ENCODE assay signal across 24 mouse cellular contexts in genomic region chrX:101973028-101973427, GRCm38 (mm10).
DNase-seq lines count a peak whose midpoint lies in the region; ATAC-seq and TF ChIP-seq lines count a peak whose summit lies in the region.
"Had no signal": no experiment of that assay in that cellular context is flagged by ENCODE, and none has a peak within 500 bp of the region (broad histone marks: within the 10 kb centered on the region; RNA-seq: fewer than 3 reads in every experiment).

No protein-coding gene starts in this region.

- no peak overlapping the region for H3K9ac ChIP-seq in heart, adult 2 months (ENCODE audit: low read depth, low read length)
- H3K9ac ChIP-seq in heart, embryonic 13.5 days: no peak overlapping the region
- H3K9ac ChIP-seq in heart, embryonic 15.5 days: no peak overlapping the region
- H3K9ac ChIP-seq: embryonic facial prominence, embryonic 12.5 days; forebrain, embryonic 13.5 days; forebrain, embryonic 15.5 days had no signal

- no peaks in the 10 kb centered on the region for H3K36me3 ChIP-seq in heart, adult 2 months (ENCODE audit: control insufficient read depth, insufficient read depth, low read length)
- no peaks in the 10 kb centered on the region for H3K36me3 ChIP-seq in heart, embryonic 13.5 days
- H3K36me3 ChIP-seq in heart, embryonic 15.5 days: no peaks in the 10 kb centered on the region
- H3K36me3 ChIP-seq: embryonic facial prominence, embryonic 10.5 days; embryonic facial prominence, embryonic 12.5 days; forebrain, embryonic 15.5 days; G1E had no signal

- H3K4me1 ChIP-seq in heart, adult 2 months (ENCODE audit: control insufficient read depth, insufficient read depth, low read length): no peaks in the 10 kb centered on the region
- peaks cover 8% of the 10 kb centered on the region for H3K4me1 ChIP-seq in heart, embryonic 13.5 days
- H3K4me1 ChIP-seq in heart, embryonic 15.5 days (replicated peaks): peaks cover 3% of the 10 kb centered on the region; the same call in 1 of the 2 replicates
- H3K4me1 ChIP-seq: embryonic facial prominence, embryonic 10.5 days; embryonic facial prominence, embryonic 12.5 days; forebrain, embryonic 13.5 days; forebrain, embryonic 15.5 days had no signal

- ATAC-seq in heart, embryonic 13.5 days (ENCODE audit: extremely low read depth, insufficient number of reproducible peaks, low FRiP score, low TSS enrichment): no peak
- 0 out of 2 replicates have a peak, but pooled peaks have one; percentile 58 for ATAC-seq in heart, embryonic 15.5 days (replicated peaks; ENCODE audit: insufficient number of reproducible peaks, insufficient read depth, low FRiP score, low read depth)
- ATAC-seq: activated CD4-positive, CD25-positive, alpha-beta regulatory T cell, adult 4 months; CD4-positive, CD25-positive, alpha-beta regulatory T cell, adult 4 months; forebrain, embryonic 13.5 days; forebrain, embryonic 15.5 days; Patski had no signal

- H3K27ac ChIP-seq in heart, adult 2 months: no peak overlapping the region
- peak overlapping the region; percentile 32; the same call in 1 of the 2 replicates for H3K27ac ChIP-seq in heart, embryonic 13.5 days (replicated peaks)
- no peak overlapping the region for H3K27ac ChIP-seq in heart, embryonic 15.5 days
- H3K27ac ChIP-seq: embryonic facial prominence, embryonic 10.5 days; embryonic facial prominence, embryonic 12.5 days; forebrain, embryonic 13.5 days; forebrain, embryonic 15.5 days had no signal

- peak; percentile 81 for DNase-seq in heart, adult 11 months
- no peak for DNase-seq in heart, adult 2 months
- DNase-seq in heart, adult 9 months (ENCODE audit: low spot score in 2 of 2): no peak
- DNase-seq in heart, postnatal 36 days: no peak
- DNase-seq: adrenal gland, adult 8-10 months; adrenal gland, postnatal 14 days; adrenal gland, postnatal 36 days; B cell, adult 2 months; cerebellum, adult 11-12 months; cerebellum, adult 2 months; cerebellum, adult 9-10 months; cerebellum, postnatal 10 days; cerebellum, postnatal 25 days had no signal

- H3K9me3 ChIP-seq in heart, embryonic 13.5 days: no peaks in the 10 kb centered on the region; the same call in 1 of the 2 replicates
- H3K9me3 ChIP-seq in heart, embryonic 15.5 days (replicated peaks): no peaks in the 10 kb centered on the region
- H3K9me3 ChIP-seq: embryonic facial prominence, embryonic 12.5 days; forebrain, embryonic 13.5 days; forebrain, embryonic 15.5 days; G1E had no signal

- H3K79me2 ChIP-seq in heart, adult 2 months (replicated peaks; ENCODE audit: control insufficient read depth, insufficient read depth, low read length): no peaks in the 10 kb centered on the region

- no peak for TF ChIP-seq CTCF in heart, adult 2 months (IDR thresholded peaks at IDR 0.05)

- no peak for TF ChIP-seq POLR2A in heart, adult 2 months (IDR thresholded peaks at IDR 0.05; ENCODE audit: insufficient read depth, low read depth, low read length)

- no peak overlapping the region for H3K4me2 ChIP-seq in heart, embryonic 13.5 days
- H3K4me2 ChIP-seq in heart, embryonic 15.5 days: no peak overlapping the region
- H3K4me2 ChIP-seq: embryonic facial prominence, embryonic 12.5 days; forebrain, embryonic 13.5 days; forebrain, embryonic 15.5 days had no signal

- no peak for TF ChIP-seq EP300 in heart, adult 2 months (IDR thresholded peaks at IDR 0.05; ENCODE audit: insufficient read depth, low read depth, low read length)

- WGBS in heart, adult 2 months: 63% methylated on average over 3 of the region's 3 CpGs
- 49% methylated on average over 3 of the region's 3 CpGs for whole genome bisulfite sequencing in heart, embryonic 13.5 days
- WGBS in heart, embryonic 15.5 days: 57% methylated on average over 3 of the region's 3 CpGs

- H3K27me3 ChIP-seq in heart, adult 2 months (ENCODE audit: control insufficient read depth, insufficient read depth, low read length): no peaks in the 10 kb centered on the region
- peaks cover 10% of the 10 kb centered on the region; the same call in 1 of the 2 replicates for H3K27me3 ChIP-seq in heart, embryonic 13.5 days (replicated peaks)
- peaks cover 3% of the 10 kb centered on the region; the same call in 1 of the 2 replicates for H3K27me3 ChIP-seq in heart, embryonic 15.5 days
- H3K27me3 ChIP-seq: CH12.LX; embryonic facial prominence, embryonic 12.5 days; forebrain, embryonic 15.5 days; Patski had no signal

- H3K4me3 ChIP-seq in heart, adult 2 months: no peak overlapping the region
- H3K4me3 ChIP-seq in heart, embryonic 13.5 days: no peak overlapping the region
- no peak overlapping the region for H3K4me3 ChIP-seq in heart, embryonic 15.5 days
- H3K4me3 ChIP-seq: embryonic facial prominence, embryonic 10.5 days; embryonic facial prominence, embryonic 12.5 days; forebrain, embryonic 13.5 days; forebrain, embryonic 15.5 days had no signal

- intact Hi-C loops in heart, adult 2 months (cut with DNase I): no loop called here
- intact Hi-C loops in heart, postnatal 36 days (cut with DNase I): no loop called here
